Mouse (Mus musculus) erythroblast, adult 5-6 weeks (primary cell): ENCODE measurements around the gene Cox19. TPM values are rescaled to one million over a fixed set of nuclear protein-coding genes. Genes with fewer than 3 reads are reported as not detected.

Experiments
- ATAC-seq: replicated peaks from 2 replicates; pipeline ENCODE4 v1.8.0; 2016; ENCODE audit warnings: moderate number of reproducible peaks, mild to moderate bottlenecking, moderate TSS enrichment, inconsistent platforms; ENCODE audit not compliant: poor library complexity, low FRiP score, severe bottlenecking
- total RNA-seq, 2 experiments: library from RNA; stranded (forward) in 1 of 2; stranded (reverse) in 1 of 2; fragments of 150-400 nt in 1 of 2; fragments of 200-764, 138-1000 nt in 1 of 2; gene quantifications; 2 replicates each; pipeline versions ENCODE4 v1.2.3 to v1.2.4; 2015 to 2017; ENCODE audit warnings: low replicate concordance in 2 of 2

Gene Cox19
- total RNA-seq, 2 experiments from 2014 or later = 6.5 to 8.8 TPM

- no peak for ATAC-seq
Measured at GRCm38 (mm10) chr5:139383234-139383633, 32.0 kb upstream of the Cox19 start.

DNA sequence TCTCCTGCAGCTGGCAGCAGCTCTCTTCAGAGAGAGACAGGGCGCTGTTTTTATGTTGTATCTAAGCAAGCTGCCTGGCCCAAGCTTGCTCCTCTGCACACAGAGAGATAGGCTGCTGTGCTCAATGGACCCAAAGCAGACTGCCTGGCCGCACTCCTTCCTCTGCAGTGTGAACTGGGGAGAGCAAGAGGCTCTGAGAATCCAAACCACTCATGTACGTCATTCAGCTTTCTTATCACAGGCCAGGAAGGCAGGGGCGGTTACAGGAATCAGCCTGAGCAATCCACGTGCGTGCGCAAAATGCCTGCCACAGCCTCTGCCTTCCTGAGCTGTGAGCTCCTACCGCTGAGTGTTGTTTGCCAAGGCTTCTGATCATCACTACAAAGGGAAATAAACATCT lies 31.5 kb upstream of the Cox19 start:
- ATAC-seq = peak; percentile 59

- peak; percentile 40 for ATAC-seq
Measured at GRCm38 (mm10) chr5:139381586-139382513, 30.6 kb upstream of the Cox19 start.

- peak; percentile 65 for ATAC-seq
Measured at GRCm38 (mm10) chr5:139380385-139381248, 29.4 kb upstream of the Cox19 start.

DNA sequence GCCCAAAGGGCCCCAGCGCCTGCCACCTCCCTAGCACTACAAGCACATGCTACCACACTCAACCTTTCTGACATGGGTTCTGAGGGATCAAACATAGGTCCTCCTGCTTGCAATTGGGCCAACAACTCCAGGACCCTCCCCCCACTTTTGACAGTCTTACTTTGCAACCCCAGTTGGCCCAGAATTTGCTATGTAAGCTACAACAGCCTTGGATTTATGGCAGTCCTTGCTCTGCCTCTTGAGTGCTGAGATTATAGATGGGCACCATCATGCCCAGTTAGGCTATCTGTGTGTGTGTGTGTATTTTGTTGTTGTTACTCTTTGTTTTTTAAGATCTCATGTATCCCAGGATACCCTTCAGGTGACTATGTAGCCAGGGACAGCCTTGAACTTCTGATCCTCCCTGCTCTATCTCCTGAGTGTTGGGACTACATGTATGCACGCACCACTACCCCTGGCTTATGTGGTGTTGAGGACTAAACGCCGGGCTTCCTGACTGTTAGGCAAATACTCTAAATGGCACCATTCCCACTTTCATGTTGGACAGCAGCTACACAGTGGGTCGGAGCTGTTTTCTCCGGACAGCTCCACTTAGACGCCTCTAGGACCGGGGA lies 28.7 kb upstream of the Cox19 start:
- peak; percentile 6 for ATAC-seq

GRCm38 (mm10) chr5:139378986-139379629 lies 27.9 kb upstream of the Cox19 start:
- no peak for ATAC-seq

DNA sequence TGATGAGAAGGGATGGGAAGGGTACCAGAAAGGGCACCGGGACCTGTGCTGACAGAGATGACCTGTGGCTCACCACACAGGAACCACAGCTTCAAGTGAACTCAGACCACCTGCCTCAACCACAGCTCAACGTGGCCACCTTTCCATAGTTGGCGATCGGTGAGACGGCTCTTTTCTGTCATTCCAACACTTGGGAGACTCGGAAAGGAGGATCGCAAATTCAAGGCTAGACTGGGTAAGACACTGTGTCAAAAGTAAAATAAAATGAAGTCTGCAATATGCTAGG lies 27.0 kb upstream of the Cox19 start:
- ATAC-seq = no peak

- ATAC-seq = no peak
Measured at GRCm38 (mm10) chr5:139377468-139378270, 26.5 kb upstream of the Cox19 start, which contains the start of gene Gpr146. Gene Gpr146, plus strand, starts transcription at chr5:139377697.

GRCm38 (mm10) chr5:139374841-139375240 lies 23.6 kb upstream of the Cox19 start:
- ATAC-seq = no peak

DNA sequence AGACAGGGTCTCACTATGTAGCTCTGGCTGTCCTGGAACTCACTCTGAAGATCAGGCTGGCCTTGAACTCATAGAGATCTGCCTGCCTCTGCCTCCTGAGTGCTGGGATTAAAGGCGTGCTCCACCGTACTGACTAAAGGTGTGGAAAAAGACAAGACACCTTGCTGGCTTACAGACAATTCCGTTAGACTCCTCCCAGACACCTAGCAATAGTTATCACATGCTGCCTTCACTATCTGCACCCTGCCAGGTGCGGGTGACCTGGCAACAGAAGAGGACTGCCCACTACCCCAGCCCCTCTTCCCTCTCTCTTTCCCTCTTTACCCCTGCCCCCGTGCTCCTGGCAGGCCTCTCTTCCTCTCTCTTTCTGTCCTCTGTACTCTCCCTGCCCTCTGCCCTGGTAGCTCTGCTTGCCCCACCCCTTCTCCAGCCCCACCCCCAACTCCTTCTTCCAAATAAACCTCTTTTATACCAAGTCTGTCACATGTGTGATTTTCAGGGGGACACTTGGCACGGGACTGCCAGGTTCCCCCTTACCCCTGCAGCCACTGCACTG lies 22.7 kb upstream of the Cox19 start:
- ATAC-seq = no peak

DNA sequence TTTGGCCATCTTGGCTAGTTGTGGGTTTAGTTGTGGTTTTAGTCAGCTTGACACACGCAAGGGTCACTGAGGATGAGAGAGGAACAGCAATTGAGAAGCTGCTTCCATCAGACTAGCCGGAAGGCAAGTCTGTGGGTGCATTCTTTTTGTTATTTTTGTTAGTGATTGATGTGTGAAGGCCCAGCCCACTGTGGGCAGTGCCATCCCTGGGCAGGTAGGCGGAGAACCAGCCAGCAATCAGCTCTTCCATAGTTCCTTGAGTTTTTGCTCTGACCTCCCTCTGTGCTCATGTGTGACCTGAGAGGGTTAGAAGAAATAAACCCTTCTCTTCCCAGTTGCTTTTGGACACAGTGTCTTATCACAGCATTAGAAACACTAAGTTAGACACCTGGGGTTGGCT lies 21.9 kb upstream of the Cox19 start:
- no peak for ATAC-seq

DNA sequence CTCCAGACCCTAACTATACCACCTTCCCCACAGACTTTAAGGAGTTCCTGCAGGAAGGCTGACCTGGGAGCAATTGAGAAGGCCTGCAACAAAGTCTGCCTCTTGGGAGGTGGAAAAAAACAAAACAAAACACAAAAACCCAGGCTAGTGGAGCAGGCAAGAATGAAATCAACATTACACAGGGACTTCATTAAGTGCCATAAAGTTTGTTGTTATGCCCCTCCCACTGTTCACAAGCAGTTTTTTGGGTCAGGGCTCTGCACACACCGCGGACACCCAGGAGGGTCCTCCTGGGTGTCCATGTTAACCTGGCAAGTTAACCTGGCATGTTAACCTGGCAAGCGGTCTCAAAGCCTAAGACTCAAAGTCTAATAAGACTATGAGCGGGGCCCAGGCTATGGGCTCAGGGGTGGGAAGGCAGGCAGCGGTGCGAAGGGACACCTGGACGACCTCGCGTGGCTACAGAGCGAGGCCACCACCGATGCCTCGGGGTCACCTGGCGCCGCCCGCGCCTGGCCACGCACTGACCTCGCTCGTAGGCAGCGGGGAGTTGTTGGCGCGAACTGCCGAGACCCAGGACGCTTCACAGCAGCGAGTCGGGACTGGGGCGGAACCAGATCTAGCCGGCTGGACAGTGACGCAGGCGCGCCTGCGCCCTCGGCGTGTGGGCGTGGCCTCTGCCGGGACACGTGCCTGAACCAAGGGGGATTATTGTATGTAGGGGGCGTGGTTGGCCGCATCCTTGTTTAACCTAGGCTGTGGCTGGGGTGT lies 20.6 kb upstream of the Cox19 start:
- ATAC-seq = peak; percentile 89

DNA sequence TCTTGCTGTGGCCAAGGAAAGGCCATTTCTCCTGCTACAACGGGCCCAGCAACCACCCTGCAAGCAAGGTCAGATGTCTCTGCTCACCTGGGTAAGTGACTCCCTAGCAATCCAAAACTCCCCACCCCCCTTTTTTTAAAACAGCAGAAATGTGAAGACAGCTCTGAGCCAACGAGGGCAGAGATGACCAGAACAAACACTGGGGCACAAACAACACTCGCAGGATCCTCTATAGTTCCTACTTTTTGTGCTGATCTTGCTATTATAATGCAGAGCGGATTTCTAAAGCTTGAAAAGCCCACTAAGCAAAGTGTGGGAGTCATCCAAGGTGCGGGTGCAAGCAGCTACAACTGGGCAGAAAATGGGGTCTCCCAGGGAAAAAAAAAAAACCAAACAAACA lies 19.9 kb upstream of the Cox19 start:
- no peak for ATAC-seq

GRCm38 (mm10) chr5:139370336-139370735 lies 19.1 kb upstream of the Cox19 start:
- no peak for ATAC-seq

DNA sequence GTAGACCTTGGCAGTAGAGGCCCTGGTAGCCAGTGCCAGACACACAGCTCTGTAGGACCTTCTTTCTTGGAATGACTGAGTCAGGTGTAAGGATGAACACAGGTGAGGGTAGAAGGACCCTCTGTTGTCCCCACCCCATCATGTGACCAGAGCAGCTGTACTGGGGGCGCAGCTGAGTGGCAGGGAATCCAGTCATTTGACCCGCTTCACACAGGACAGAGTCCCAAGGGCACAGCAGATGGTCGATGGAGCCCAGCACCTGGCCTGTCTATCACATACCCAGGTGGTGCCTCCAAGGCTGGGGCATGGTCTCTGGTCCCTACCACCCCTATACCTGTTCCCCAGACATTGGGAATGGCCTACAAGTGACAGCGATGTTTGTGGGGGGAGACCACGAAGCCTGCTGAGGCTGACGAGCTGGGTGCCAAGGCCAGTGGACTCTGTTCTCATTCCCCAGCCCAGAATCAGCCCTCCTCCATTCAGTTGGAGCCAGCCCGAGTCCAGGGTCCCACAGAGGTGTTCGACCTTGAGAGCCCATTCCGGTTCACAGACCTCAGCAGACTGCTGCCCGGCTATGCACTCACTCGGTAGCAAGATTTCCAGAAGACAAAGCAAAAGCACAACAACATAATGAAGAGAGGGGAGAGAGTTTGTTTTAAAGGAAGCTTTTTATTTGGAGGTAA lies 17.6 kb upstream of the Cox19 start:
- no peak for ATAC-seq

DNA sequence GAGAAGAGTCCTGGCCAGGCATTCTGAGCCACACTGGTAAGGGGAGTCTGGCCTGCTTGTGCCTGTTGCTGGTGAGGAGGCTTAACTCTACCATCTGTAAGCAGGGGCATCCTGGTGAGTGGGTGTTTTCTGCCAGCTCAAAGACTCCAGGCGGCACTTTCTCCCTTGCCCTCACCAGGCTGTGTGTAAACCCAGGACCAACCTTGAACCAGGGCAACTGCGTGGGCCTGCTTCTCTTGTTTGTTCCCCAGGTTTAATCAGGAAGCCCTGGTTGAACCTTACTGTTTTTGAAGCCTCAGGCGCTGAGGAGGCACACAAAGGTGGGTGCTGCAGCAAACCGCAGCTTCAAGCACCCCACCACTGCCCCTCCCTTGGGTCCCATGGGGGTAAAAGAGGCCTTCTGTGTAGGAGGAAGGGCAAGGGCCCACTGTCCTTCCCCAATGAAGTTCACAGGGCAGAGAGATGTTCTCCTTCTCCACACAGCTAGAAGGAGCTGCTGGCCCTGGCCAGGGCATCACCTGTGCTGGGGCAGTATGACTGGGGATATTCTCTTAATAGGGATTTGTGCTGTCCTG lies 16.8 kb upstream of the Cox19 start:
- ATAC-seq = no peak

DNA sequence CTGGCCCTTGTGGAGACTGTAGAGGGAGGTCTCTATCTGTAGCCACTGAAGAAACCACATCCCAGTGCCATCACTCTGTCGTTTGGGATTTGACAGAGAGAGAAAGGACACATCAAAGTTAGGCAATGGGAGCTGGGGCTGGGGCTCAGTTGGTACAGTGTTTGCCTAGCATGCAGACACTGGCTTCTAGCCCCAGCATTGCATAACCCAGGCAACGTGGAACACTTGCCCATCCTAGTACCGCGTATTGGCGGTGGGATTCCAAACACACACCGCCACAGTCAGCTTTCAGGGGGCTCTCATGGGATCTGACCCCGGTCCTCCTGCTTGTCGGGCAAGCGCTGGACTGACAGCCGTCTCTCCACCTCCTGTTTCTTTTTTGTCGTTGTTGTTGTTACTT lies 15.3 kb upstream of the Cox19 start:
- no peak for ATAC-seq
